Mouse (Mus musculus) gastrocnemius, postnatal 14 days (tissue): ENCODE results near the gene Megf9. TPM values are rescaled to one million over a fixed set of nuclear protein-coding genes. Genes with fewer than 3 reads are reported as not detected.

Experiments
- DNase-seq: peaks from one replicate; pipeline ENCODE4 v3.0.0; 2021; ENCODE audit warnings: mixed read lengths
- intact Hi-C: fragments of 180-260 bp; cut with DNase I; formaldehyde crosslinking; loops from one replicate; pipeline ENCODE4 v1.15.1; 2025; ENCODE audit warnings: low total_unique reads
- total RNA-seq, 2 experiments: library from RNA; stranded (reverse); gene quantifications; 2 replicates each; pipeline ENCODE4 v1.2.3; 2021

Gene Megf9
- total RNA-seq, 2 experiments from 2014 or later, result 6.0 to 10.2 TPM

DNA sequence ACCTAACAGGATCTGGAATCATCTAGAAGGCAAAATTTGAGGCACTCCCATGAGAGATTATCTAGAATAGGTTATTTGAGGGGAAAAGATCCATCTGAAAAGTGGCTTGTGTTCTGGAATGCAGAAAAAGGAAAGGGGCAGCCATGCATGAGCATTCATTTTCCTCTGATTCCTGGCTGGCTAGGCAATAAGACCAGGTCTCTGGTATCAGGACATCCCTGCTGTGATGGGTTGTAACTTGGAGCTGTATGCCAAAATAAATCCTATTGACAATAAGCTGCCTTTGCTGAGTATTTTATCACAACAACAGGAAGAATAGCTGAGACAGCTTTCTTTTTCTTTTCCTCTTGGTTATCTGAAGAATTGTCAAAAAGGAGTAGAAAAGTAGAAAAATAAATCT lies 73.4 kb downstream of the Megf9 start:
- intact Hi-C loops, result no loop called here
- no peak for DNase-seq

DNA sequence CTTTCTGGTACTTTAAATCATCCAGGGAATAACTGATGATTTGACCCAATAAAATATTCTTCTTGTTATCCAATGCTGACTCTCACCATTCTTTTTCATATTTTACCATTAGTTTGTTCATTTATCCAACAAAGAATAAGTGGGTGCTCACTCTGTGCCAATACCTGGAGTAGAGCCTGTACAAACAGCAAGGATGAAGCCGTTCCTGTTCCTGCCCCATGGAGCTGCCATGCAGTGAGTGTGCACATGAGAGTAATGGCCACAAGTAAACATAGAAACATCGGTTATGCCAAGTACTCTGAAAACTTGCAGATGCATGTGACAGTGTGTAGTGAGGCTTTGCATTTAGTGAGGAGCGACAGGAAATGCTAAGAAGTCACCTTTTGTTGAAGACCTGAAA lies 82.6 kb downstream of the Megf9 start:
- intact Hi-C loops, result loop anchor here (5.0 kb wide), 1 partner anchor 150 kb away; no protein-coding TSS in a partner anchor
- no peak for DNase-seq

DNA sequence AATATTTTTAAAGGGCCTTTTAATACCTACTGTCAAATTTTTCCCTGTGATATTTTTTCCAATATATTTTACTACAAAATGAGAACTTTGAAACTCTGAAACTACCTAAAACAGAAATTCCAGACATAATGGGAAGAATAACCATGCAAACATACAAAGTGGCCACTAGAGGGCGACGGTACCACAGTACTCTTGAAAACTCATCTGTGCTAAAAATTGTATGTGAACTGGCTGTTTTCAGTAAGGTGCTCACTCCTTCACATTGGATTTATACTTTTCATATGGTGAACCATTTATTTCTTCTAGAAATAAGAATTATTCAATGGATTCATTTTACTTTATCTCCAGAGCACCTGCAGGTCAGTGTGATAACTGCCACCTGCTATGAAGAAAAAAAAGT lies 83.0 kb downstream of the Megf9 start:
- peak; percentile 14 for DNase-seq
- intact Hi-C loops, result loop anchor here (5.0 kb wide), 1 partner anchor 151 kb away; no protein-coding TSS in a partner anchor

DNA sequence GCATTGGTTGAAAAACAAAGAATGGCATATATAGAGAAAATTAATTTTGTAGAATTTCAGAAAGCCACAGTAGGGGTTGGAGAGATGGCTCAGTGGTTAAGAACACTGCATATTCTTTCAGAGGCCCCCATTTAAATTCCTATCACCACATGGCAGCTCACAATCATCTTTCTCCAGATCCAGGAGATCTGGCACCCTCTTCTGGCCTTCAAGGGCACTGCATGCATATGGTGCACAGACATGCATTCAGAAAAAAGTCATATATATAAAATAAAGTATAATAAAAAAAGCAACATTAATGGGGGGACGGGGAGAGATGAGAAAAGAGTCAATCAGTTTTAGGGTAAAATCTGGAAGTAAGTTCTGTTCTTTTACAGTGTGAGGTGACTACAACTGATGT lies 85.1 kb downstream of the Megf9 start:
- intact Hi-C loops, result loop anchor here (5.0 kb wide), 1 partner anchor 153 kb away; no protein-coding TSS in a partner anchor

DNA sequence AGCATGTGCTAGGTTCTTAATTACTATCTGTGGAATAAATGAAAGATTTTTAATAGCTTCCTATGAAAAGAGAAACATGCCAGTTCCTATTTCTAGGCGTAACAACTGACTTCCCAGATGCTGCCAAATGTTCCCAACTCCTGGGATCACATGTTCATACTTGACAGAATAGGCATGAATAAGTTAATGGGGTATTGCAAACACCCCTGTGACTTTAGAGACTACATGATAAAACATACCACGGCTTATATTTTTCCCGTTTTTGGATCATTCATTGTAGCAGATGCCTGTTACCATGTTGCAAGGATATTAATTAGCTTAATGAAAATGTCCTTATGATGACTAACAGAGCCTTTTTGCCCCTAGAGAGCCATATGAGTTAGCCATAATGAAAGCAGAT lies 88.0 kb downstream of the Megf9 start:
- intact Hi-C loops, result no loop called here
- no peak for DNase-seq

More for the DNA sequence above, 85.1 kb downstream of the Megf9 start:
- DNase-seq, result no peak

DNA sequence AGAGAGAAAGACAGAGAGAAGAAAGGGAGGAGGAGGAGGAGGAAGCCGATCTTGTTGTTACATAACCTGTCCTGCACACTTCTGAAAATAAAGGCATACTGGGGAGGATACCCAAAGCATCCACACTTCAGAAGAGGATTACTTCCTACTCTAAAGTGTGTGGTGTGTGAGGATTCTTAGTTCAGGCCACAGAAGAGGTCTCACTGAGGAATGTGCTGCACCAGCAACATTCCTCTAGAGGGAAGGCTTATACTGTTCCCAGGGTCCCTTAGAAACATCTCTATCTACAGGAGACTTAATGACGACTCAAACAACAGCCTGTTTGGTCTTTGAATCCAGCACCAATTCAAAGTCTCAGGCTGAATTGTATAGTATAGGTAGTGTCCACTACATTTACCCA lies 114.6 kb downstream of the Megf9 start:
- no peak for DNase-seq

DNA sequence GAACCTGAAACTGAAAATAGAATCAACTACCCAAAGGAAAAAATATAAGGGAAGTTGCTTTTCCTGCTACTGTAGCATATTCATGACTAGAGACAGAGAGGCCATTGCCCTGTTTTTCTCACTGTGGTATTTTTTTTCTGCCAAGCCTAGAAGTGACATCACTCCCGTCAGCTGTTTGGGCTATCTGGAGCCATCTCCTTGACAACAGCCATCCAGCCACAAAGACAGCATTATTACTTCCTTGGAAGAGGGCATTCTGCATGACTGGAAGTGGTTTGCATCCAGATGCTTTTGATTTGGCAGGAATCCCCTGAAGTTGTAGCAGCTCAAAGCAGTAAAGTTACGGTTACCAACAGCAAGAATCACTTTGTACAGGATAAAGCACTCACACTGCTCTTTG lies 122.7 kb downstream of the Megf9 start:
- intact Hi-C loops, result no loop called here
- DNase-seq, result no peak

More for the DNA sequence above, 114.6 kb downstream of the Megf9 start:
- intact Hi-C loops, result no loop called here

DNA sequence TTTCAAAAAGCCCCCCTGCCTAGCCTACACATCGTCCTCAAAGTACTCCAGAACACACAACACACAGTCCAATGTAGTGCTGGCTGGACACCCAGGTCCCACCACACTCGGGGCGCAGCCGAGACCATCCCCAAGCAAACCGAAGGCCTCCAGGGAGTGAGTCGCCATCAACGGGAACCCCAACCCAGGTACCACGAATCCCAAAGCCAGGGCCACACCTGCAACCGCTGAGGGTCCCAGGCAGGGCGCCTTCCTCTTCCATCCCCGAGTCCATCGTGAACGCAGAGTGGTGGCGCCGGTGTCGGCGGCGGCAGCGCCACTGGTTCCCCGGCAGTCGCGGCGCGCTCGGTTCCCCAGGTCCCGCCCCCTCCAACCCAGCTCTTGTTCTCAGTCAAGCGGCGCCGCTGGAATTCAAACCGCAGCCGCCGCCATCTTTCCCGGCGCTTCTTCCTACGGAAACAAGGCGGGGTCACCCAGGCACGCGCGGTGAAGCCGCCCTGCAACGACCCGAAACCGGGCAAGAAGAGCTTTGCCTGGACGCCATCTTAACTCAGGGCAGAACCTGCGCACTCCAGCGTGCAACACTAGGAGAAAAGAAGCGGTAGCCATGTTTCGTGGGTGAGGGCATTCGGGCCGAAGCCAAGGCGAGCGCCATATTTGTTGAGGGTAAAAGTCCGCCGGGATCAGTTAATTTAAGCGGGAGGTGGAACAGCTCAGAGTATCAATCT lies 124.6 kb downstream of the Megf9 start, which contains the start of gene Cdk5rap2:
TSS of gene Cdk5rap2 (minus strand) at position 450 of the 728 bp plus-strand sequence.
- DNase-seq, result peak; percentile 96
- intact Hi-C loops, result no loop called here

DNA sequence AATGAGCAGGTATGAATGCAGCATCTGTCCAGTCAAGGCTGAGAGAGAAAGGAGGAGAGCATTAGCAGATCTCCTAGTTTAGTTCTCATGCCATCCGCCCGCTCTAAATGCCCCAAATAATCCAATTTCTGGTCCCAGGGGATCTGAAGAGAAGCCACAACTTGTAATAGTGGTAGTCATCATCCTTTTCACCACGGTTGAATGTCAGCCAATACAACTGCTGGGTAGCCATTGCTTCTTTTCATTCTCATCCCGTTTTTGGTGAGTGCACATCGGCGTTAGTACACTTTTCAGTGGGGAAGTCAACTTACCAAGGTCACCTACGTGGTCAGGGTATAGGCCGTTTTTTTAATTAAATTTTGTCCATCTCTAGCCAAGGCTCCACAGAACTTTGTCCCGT lies 125.3 kb downstream of the Megf9 start:
- intact Hi-C loops, result no loop called here

DNA sequence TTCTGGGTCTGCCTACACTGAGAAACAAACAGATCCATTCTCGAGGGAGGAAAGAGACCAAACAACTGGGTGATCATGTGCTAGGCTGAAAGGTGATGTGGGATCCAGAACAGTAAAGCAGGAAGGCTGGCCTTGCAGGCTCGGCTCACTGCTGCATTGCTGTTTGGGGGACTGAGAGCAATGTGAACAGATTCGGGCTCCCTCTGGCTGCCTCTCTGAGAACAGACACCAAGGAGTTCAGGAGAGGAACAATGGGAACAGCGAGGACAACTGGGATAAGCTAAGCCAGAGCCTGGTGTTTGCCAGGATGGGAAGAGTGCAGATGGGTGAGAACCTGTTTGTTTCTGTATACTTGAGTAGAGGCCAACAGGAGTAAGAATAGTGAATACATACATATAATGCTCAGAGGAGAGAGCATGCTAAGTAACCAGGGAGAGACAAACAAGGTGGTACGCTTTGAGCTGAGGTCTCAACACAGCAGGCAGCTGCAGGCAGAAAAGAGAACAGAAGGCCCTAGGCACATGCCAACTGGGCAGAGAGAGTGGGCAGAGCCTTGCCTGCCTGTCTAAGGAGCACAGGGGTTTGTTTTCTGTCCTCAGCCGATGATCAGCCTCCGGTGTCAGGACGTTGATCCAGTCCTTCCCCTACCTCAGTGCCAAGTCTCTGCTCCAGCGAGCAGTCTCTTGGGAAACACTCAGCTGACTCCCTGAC lies 132.5 kb downstream of the Megf9 start:
- intact Hi-C loops, result no loop called here
- DNase-seq, result peak; percentile 52

More for the DNA sequence above, 125.3 kb downstream of the Megf9 start:
- DNase-seq, result no peak

DNA sequence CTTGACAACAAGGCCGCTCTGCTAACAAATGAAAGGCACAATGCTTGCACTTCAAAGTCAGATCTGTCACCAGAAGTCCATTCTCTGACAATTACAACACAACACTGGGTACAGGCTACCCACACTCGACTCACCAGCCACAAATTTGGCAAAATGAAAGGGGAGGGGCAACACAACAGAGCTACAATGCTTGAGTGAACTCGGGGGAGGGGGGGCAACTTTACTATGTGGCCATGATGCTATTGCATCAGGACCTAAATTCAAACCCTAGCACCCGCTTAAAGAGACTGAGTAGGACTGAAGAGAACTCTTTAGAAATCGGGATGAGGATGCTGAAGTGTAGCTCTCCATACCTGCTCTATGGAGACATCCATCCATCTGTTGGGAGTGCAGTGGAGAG lies 135.3 kb downstream of the Megf9 start:
- intact Hi-C loops, result no loop called here
- no peak for DNase-seq

DNA sequence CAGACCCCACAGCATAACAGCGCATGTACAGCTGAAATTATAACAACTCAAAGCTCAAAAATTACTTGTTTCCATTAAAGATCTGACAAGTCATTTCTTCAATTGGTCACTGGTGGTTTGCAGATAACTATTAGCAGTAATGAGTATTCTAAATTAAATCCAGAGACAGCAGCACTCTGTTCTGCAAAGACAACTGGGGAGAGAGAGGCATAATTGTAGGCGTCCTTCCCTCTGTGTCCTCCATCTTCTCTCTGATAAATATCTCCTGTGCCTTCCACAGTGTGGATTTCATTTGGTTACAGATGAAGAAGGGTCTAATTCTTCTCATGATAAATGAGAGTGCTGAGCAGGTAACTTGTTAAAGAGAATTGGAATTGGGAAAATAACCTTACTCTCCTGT lies 135.7 kb downstream of the Megf9 start:
- intact Hi-C loops, result no loop called here
- no peak for DNase-seq

DNA sequence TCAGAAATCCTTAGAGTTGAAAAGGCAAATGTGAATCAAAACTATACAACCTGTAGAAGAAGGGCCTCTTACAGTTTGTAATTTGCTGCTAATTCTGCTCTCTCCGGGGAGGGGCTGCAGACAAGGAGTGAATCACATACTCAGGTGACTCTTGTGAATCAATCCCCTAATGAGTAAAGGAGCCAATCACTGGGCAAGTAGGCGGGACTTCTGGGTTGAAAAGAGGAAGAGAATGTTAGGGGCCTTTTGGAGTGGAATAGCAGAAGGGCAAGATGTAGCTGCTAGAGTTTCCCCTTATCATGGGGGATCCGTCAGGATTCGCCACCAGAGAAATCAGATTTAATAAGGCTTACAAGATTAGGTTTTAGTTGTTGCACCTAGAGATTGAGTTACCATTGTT lies 136.7 kb downstream of the Megf9 start:
- intact Hi-C loops, result no loop called here
- DNase-seq, result no peak

DNA sequence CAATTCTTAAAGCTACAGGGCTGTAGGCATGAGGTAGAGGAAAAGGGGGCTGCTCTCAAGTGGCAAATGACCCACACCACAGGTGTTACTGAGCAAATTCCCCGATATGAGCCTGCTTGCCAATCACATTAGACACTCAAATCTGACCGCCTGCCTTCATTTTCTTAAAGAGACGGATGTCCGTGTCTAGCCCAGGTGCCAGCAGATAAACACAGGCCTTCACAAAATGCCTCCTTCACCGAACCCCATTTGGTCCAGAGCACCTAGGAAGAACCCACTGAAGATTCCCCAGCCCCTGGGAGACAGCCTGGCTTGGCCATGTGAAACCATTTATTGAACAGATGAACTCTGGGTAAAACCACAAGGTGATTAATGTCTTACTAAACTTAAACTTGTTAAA lies 138.1 kb downstream of the Megf9 start:
- intact Hi-C loops, result no loop called here
- DNase-seq, result no peak

DNA sequence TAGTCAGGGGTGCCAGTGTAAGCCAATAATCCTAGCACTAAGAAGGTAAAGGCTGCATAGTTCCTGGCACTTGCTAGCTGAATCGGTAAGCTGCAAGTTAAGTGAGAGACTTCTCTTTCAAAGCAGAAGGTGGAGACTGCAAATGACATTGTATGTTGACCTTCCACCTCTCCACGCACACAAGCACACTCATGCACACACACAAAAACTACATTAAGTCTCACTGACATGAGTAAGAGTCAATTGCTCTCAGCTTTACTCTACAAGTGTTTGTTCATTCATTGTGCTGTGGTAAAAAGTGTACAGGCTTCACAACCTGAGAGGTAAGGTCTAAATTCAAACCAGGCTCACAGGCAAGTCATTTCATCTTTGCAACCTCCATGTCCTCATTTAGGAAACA lies 140.1 kb downstream of the Megf9 start:
- DNase-seq, result no peak
- intact Hi-C loops, result no loop called here

DNA sequence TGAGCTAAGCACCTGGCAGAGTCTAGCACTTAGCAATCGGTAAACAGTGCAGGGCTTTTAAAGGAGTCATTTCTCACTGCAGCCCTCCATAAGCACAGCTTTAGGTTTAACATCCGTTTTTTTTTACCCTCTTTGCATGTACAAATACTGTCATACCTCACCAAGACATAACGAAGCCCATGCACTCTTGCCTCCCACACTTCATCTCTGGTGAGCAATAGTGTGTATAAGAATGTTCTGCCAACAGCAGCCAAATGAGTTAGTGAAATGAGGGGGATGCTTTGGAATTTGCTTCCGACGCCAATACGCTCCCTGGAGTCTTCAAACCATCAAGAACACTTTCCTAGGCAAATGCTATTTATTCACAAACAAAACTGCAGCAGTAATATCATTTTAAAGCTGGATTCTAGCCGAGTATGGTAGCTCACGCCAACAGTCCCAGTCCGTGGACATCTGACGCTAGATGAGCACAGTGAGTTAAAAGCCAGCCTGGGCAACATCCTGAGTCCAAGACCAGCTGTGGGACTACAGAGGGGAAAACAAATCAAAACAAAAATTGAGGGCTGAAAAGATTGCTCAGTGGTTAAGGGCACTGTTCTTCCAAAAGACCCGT lies 142.9 kb downstream of the Megf9 start:
- peak; percentile 36 for DNase-seq
- intact Hi-C loops, result no loop called here

DNA sequence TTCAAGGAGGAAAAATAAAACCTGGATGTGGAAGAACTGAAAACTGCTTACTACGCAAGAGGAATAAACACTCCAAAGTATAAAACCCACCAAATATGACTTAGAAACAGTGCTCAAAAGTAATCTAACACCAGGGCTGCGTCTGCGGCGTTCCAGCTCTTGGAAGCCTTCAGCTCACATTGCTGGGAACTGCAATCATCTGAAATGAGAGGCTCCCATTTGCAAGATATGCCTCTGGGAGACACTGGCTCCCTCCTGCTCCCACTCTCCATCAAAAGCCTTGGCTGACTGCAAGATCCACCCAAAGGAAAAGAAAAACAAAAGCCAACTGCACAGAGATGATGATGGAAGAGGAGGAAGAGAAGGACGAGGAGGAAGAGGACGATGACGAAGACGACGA lies 143.7 kb downstream of the Megf9 start:
- DNase-seq, result peak; percentile 26
- intact Hi-C loops, result no loop called here

DNA sequence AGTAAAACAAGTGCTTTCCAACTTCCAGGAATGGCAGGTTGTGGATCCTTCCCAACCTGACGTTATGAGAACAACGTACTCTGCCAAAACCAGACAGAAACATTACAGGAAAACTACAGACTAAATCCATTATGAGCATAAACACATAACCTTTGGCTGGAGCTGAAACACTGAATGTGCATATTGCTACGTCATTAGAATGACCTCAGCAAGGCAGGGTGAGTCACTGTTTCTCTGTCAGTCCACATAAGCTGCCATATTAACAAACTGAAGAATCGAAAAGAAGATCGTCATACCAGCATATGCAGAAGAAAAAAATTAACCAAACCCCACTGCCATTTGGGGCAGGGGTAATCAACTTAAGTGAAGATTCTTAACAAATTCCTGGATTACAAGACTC lies 148.6 kb downstream of the Megf9 start:
- intact Hi-C loops, result no loop called here
- no peak for DNase-seq

DNA sequence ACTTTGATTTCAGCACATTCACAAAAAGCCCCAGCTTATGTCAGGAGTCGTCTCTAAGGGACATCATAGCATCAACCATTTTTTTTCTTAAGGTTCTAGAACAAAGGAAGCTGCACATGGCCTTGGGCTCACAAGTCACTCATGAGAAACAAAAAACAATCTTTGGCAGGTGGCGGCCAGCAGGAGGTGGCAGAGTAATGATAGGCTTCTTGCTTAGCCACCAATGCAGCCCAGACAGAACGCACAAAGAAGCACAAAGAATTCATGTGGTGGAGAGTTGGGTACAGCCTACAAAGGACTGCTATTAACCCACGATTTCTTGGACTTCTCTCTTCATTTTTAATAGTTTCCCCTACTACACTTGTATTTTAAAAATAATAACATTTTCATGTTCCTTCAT lies 157.4 kb downstream of the Megf9 start:
- intact Hi-C loops, result no loop called here
- DNase-seq, result no peak
